Mouse (Mus musculus) midbrain, embryonic 14.5 days (tissue): ENCODE data around the gene Gm28308. TPM values are rescaled to one million over a fixed set of nuclear protein-coding genes. Genes with fewer than 3 reads are reported as not detected.

ENCODE experiments used
- ATAC-seq: fragments of 200-750 bp; cut with Nextera tagmentation; 2 replicates; pipeline ENCODE4 v1.8.0; 2017; ENCODE audit warnings: moderate number of reproducible peaks, moderate library complexity; ENCODE audit not compliant: low FRiP score, low TSS enrichment
- DNase-seq: peaks from one replicate; pipeline ENCODE4 v3.0.0-alpha.2; 2015
- H3K27ac ChIP-seq: fragments of 300-500 bp; sonication (generic); replicated peaks from 2 replicates; pipeline ENCODE4 v1.5.1; 2014; ENCODE audit warnings: mild to moderate bottlenecking, low read depth, low read length, moderate library complexity
- H3K27me3 ChIP-seq: fragments of 300-500 bp; sonication (generic); 2 replicates; pipeline ENCODE4 v1.6.1; 2014; ENCODE audit warnings: low read length, control low read depth, mixed read lengths; ENCODE audit not compliant: control insufficient read depth, insufficient read depth
- H3K36me3 ChIP-seq: fragments of 300-500 bp; sonication (generic); 2 replicates; pipeline ENCODE4 v1.6.1; 2014; ENCODE audit warnings: low read length, control low read depth; ENCODE audit not compliant: control insufficient read depth, insufficient read depth
- H3K4me1 ChIP-seq: fragments of 300-500 bp; sonication (generic); 2 replicates; pipeline ENCODE4 v1.6.1; 2014; ENCODE audit warnings: mild to moderate bottlenecking, antibody characterized with exemption, low read length, control low read depth; ENCODE audit not compliant: control insufficient read depth, insufficient read depth
- H3K4me2 ChIP-seq: fragments of 300-500 bp; sonication (generic); 2 replicates; pipeline ENCODE4 v1.6.1; 2014; ENCODE audit warnings: mild to moderate bottlenecking, low read length, moderate library complexity
- H3K4me3 ChIP-seq: fragments of 300-500 bp; sonication (generic); replicated peaks from 2 replicates; pipeline ENCODE4 v1.5.1; 2014; ENCODE audit warnings: low read depth, low read length
- H3K9ac ChIP-seq: fragments of 300-500 bp; sonication (generic); replicated peaks from 2 replicates; pipeline ENCODE4 v1.6.1; 2014; ENCODE audit warnings: mild to moderate bottlenecking, low read length, moderate library complexity
- H3K9me3 ChIP-seq: fragments of 300-500 bp; sonication (generic); 2 replicates; pipeline ENCODE4 v1.6.1; 2016; ENCODE audit warnings: low read length, control low read depth, mixed read lengths; ENCODE audit not compliant: control insufficient read depth
- WGBS: fragments of 180-500 bp; shearing (Covaris S2); extraction: QIAGEN DNeasy Blood & Tissue Kit; methylation state at CpG from one replicate; pipeline ENCODE4 v1.1.7; 2014; 5-methylcytosine and 5-hydroxymethylcytosine counted together
- polyA plus RNA-seq: library from polyadenylated mRNA; unstranded; fragments of >200 nt; fragmentation: Nextera tagmentation; extraction: Ambion mirVana; gene quantifications from 2 replicates; pipeline ENCODE4 v1.2.1, GENCODE M21; 2014

The Gm28308 gene
- not detected in 2 replicates for polyA plus RNA-seq

GRCm38 (mm10) chr6:52213119-52213986 lies at the start of gene Gm28308, which contains the start of gene Hoxa3:
Gm28308 (minus strand) TSS chr6:52213339.
Hoxa3 (minus strand) TSS chr6:52213336.
- WGBS = 3% methylated on average over 38 of the region's 38 CpGs
- no peak for DNase-seq
- H3K27ac ChIP-seq = no peak within 1 kb of the TSS
- H3K4me2 ChIP-seq = no peak within 1 kb of the TSS
- H3K36me3 ChIP-seq = no peaks in the 10 kb centered on the region
- 0 out of 2 replicates have a peak, but pooled peaks cover 3% of the 10 kb centered on the region for H3K4me1 ChIP-seq
- ATAC-seq = no peak
- H3K9ac ChIP-seq = no peak within 1 kb of the TSS
- peaks cover 98% of the 10 kb centered on the region for H3K27me3 ChIP-seq
- no peak within 1 kb of the TSS for H3K4me3 ChIP-seq
- no peaks in the 10 kb centered on the region for H3K9me3 ChIP-seq

- 2% methylated on average over 24 of the region's 24 CpGs for WGBS
- H3K27me3 ChIP-seq = peaks cover 92% of the 10 kb centered on the region
Observed at GRCm38 (mm10) chr6:52262463-52263320, 49.6 kb upstream of the Gm28308 start.

DNA sequence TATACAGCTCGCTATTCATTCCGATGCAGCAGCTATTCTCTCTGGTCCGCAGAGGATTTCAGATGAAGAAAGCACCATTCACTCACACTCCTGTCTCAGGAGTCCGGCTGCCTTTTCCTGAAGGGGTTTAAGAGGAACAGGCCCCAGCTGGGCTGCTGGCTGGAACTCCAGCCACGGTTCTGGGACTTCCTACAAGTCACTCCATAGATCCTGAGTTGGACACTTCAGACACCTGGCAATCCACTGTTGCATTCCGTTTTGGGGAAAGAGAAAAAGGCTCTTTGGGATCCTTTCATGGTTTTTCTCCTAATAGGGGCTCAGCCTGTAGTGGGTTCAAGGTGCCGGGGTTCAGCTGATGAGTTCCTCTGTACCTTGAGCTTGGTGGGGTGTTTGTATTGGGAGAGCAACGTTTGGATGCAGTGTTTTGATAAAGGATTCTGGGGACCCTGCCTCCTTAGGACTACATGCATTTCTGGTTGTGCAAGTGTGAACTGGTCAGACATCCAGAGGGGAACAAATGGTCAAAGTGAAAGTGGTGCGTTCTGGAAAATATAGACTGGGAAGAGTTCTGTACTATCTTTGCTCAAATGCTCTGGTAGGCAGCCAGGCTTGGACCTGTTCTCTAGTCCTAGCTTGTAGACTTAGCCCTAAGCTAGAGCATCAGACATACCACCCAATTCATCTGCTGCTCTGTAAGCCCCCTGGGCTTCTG lies 48.8 kb upstream of the Gm28308 start:
- H3K36me3 ChIP-seq = no peaks in the 10 kb centered on the region
- no peaks in the 10 kb centered on the region for H3K9me3 ChIP-seq
- WGBS = 2% methylated on average over 9 of the region's 9 CpGs
- no peak overlapping the region for H3K27ac ChIP-seq
- ATAC-seq (no peak), DNase-seq (peak; percentile 42)
- no peak overlapping the region for H3K9ac ChIP-seq
- no peak overlapping the region for H3K4me3 ChIP-seq
- peaks cover 93% of the 10 kb centered on the region for H3K27me3 ChIP-seq
- H3K4me1 ChIP-seq = no peaks in the 10 kb centered on the region
- no peak overlapping the region for H3K4me2 ChIP-seq

More at GRCm38 (mm10) chr6:52262463-52263320, 49.6 kb upstream of the Gm28308 start:
- Histone ChIP-seq H3K4me1 (no peaks in the 10 kb centered on the region), H3K9me3 (no peaks in the 10 kb centered on the region), H3K4me2 (no peak overlapping the region), H3K9ac (no peak overlapping the region), H3K36me3 (no peaks in the 10 kb centered on the region), H3K4me3 (no peak overlapping the region), H3K27ac (no peak overlapping the region)
- ATAC-seq (no peak), DNase-seq (peak; percentile 25)

- WGBS = under 1% methylated on average over 55 of the region's 72 CpGs
- H3K4me3 ChIP-seq = 0 out of 2 replicates have a peak within 1 kb of the TSS, but pooled peaks have one; percentile 12
- H3K9ac ChIP-seq = no peak within 1 kb of the TSS
- peaks cover 92% of the 10 kb centered on the region for H3K27me3 ChIP-seq
- H3K4me1 ChIP-seq = no peaks in the 10 kb centered on the region
- H3K4me2 ChIP-seq = peak within 1 kb of the TSS; percentile 36
- no peak for DNase-seq
- H3K27ac ChIP-seq = no peak within 1 kb of the TSS
- ATAC-seq = no peak; the same call in 1 of the 2 replicates
- H3K36me3 ChIP-seq = no peaks in the 10 kb centered on the region
- no peaks in the 10 kb centered on the region for H3K9me3 ChIP-seq
Observed at GRCm38 (mm10) chr6:52260654-52261575, 47.8 kb upstream of the Gm28308 start, which contains the start of gene Hoxa13. Hoxa13 (minus strand) TSS chr6:52260880.

- DNase-seq (no peak), ATAC-seq (no peak)
- under 1% methylated on average over 39 of the region's 39 CpGs for WGBS
- Histone ChIP-seq H3K27me3 (peaks cover 91% of the 10 kb centered on the region), H3K4me2 (peak overlapping the region; percentile 36; the same call in 1 of the 2 replicates), H3K27ac (no peak overlapping the region), H3K4me1 (no peaks in the 10 kb centered on the region), H3K4me3 (0 out of 2 replicates have a peak overlapping the region, but pooled peaks have one; percentile 12), H3K9ac (no peak overlapping the region), H3K36me3 (no peaks in the 10 kb centered on the region), H3K9me3 (no peaks in the 10 kb centered on the region)
Observed at GRCm38 (mm10) chr6:52259811-52260261, 46.7 kb upstream of the Gm28308 start.

GRCm38 (mm10) chr6:52259081-52259790 lies 46.1 kb upstream of the Gm28308 start:
- Histone ChIP-seq H3K27ac (no peak overlapping the region), H3K36me3 (no peaks in the 10 kb centered on the region), H3K4me1 (no peaks in the 10 kb centered on the region), H3K4me3 (no peak overlapping the region), H3K9me3 (no peaks in the 10 kb centered on the region), H3K4me2 (no peak overlapping the region), H3K27me3 (peaks cover 89% of the 10 kb centered on the region), H3K9ac (no peak overlapping the region)
- DNase-seq (no peak), ATAC-seq (no peak)
- 1% methylated on average over 25 of the region's 25 CpGs for whole genome bisulfite sequencing

GRCm38 (mm10) chr6:52256956-52257355 lies 43.8 kb upstream of the Gm28308 start:
- Histone ChIP-seq H3K9ac (no peak overlapping the region), H3K36me3 (no peaks in the 10 kb centered on the region), H3K4me1 (no peaks in the 10 kb centered on the region), H3K9me3 (no peaks in the 10 kb centered on the region), H3K4me3 (no peak overlapping the region), H3K27me3 (peaks cover 87% of the 10 kb centered on the region), H3K4me2 (no peak overlapping the region), H3K27ac (no peak overlapping the region)
- no peak for ATAC-seq
- peak; percentile 94 for DNase-seq
- WGBS = 0% methylated on average over 6 of the region's 6 CpGs
